Mouse (Mus musculus): ENCODE measurements at regions not wholly inside any gene's neighbourhood (a gene's known extent, or its start where the extent isn't known, plus 50 kb on each side); places are given as distances from the start of the nearest gene placed in this dataset.

- no peaks in the 10 kb centered on the region for H3K27me3 ChIP-seq
- ATAC-seq (ENCODE audit: insufficient number of reproducible peaks, insufficient read depth, low FRiP score, low TSS enrichment, low read depth) = no peak
- peaks cover 42% of the 10 kb centered on the region for H3K4me1 ChIP-seq
- no peaks in the 10 kb centered on the region for H3K36me3 ChIP-seq
- H3K4me3 ChIP-seq = no peak overlapping the region
- peak overlapping the region; percentile 94 for H3K27ac ChIP-seq
- no peak overlapping the region for H3K9ac ChIP-seq
- H3K9me3 ChIP-seq = no peaks in the 10 kb centered on the region
- 53% methylated on average over 8 of the region's 8 CpGs for WGBS
- peak overlapping the region; percentile 48 for H3K4me2 ChIP-seq
Observed at GRCm38 (mm10) chr9:41447902-41448301, 286.4 kb upstream of the Ubash3b start.

- Histone ChIP-seq H3K27me3 (no peaks in the 10 kb centered on the region), H3K27ac (peak overlapping the region; percentile 94), H3K4me1 (peaks cover 42% of the 10 kb centered on the region), H3K4me3 (peak overlapping the region; percentile 10), H3K9me3 (no peaks in the 10 kb centered on the region), H3K36me3 (no peaks in the 10 kb centered on the region), H3K9ac (peak overlapping the region; percentile 61), H3K4me2 (peak overlapping the region; percentile 48)
- no peak; the same call in 1 of the 2 replicates for ATAC-seq (ENCODE audit: insufficient number of reproducible peaks, insufficient read depth, low FRiP score, low TSS enrichment, low read depth)
- WGBS = 7% methylated on average over 12 of the region's 12 CpGs
Observed at GRCm38 (mm10) chr9:41447211-41447875, 285.8 kb upstream of the Ubash3b start.

GRCm38 (mm10) chr9:41446431-41447203 is 285.1 kb upstream of the Ubash3b start:
- Histone ChIP-seq H3K4me1 (peaks cover 38% of the 10 kb centered on the region), H3K4me3 (no peak overlapping the region), H3K9me3 (no peaks in the 10 kb centered on the region), H3K9ac (peak overlapping the region; percentile 61), H3K36me3 (no peaks in the 10 kb centered on the region), H3K27me3 (no peaks in the 10 kb centered on the region), H3K4me2 (peak overlapping the region; percentile 48), H3K27ac (peak overlapping the region; percentile 94)
- 56% methylated on average over 9 of the region's 9 CpGs for WGBS
- ATAC-seq (ENCODE audit: insufficient number of reproducible peaks, insufficient read depth, low FRiP score, low TSS enrichment, low read depth) = no peak

- ATAC-seq (ENCODE audit: insufficient number of reproducible peaks, insufficient read depth, low FRiP score, low TSS enrichment, low read depth) = no peak
- no peak overlapping the region for H3K4me2 ChIP-seq
- no peak overlapping the region for H3K4me3 ChIP-seq
- peaks cover 12% of the 10 kb centered on the region for H3K4me1 ChIP-seq
- H3K27me3 ChIP-seq = no peaks in the 10 kb centered on the region
- no peak overlapping the region for H3K9ac ChIP-seq
- no peak overlapping the region for H3K27ac ChIP-seq
- peaks cover 9% of the 10 kb centered on the region; the same call in 1 of the 2 replicates for H3K36me3 ChIP-seq
- WGBS = 88% methylated on average over 3 of the region's 3 CpGs
- H3K9me3 ChIP-seq = peaks cover 12% of the 10 kb centered on the region
Observed at GRCm38 (mm10) chr9:41442418-41442817, 280.9 kb upstream of the Ubash3b start.

GRCm38 (mm10) chr9:41439979-41440378 is 278.5 kb upstream of the Ubash3b start:
- Histone ChIP-seq H3K4me2 (no peak overlapping the region), H3K4me3 (no peak overlapping the region), H3K27ac (no peak overlapping the region), H3K36me3 (peaks cover 15% of the 10 kb centered on the region; the same call in 1 of the 2 replicates), H3K27me3 (no peaks in the 10 kb centered on the region), H3K4me1 (no peaks in the 10 kb centered on the region), H3K9ac (no peak overlapping the region), H3K9me3 (peaks cover 17% of the 10 kb centered on the region)
- ATAC-seq (ENCODE audit: insufficient number of reproducible peaks, insufficient read depth, low FRiP score, low TSS enrichment, low read depth) = no peak
- 91% methylated on average over 4 of the region's 4 CpGs for WGBS

- Histone ChIP-seq H3K27ac (no peak overlapping the region), H3K4me3 (no peak overlapping the region), H3K4me1 (no peaks in the 10 kb centered on the region), H3K9me3 (peaks cover 17% of the 10 kb centered on the region), H3K9ac (no peak overlapping the region), H3K4me2 (no peak overlapping the region), H3K27me3 (no peaks in the 10 kb centered on the region), H3K36me3 (peaks cover 15% of the 10 kb centered on the region; the same call in 1 of the 2 replicates)
- WGBS = 94% methylated on average over 2 of the region's 2 CpGs
- no peak for ATAC-seq (ENCODE audit: insufficient number of reproducible peaks, insufficient read depth, low FRiP score, low TSS enrichment, low read depth)
Observed at GRCm38 (mm10) chr9:41438141-41438540, 276.6 kb upstream of the Ubash3b start.

- ATAC-seq (ENCODE audit: insufficient number of reproducible peaks, insufficient read depth, low FRiP score, low TSS enrichment, low read depth) = no peak
- no peak overlapping the region for H3K4me2 ChIP-seq
- 53% methylated on average over 16 of the region's 16 CpGs for WGBS
Observed at GRCm38 (mm10) chr9:41430391-41431343, 269.2 kb upstream of the Ubash3b start.

GRCm38 (mm10) chr9:41429711-41430390 is 268.4 kb upstream of the Ubash3b start:
- 70% methylated on average over 10 of the region's 10 CpGs for WGBS
- no peak overlapping the region for H3K4me2 ChIP-seq
- 0 out of 2 replicates have a peak overlapping the region, but pooled peaks have one; percentile 17 for H3K27ac ChIP-seq

More at GRCm38 (mm10) chr9:41430391-41431343, 269.2 kb upstream of the Ubash3b start:
- H3K4me1 ChIP-seq = peaks cover 9% of the 10 kb centered on the region; the same call in 1 of the 2 replicates
- 0 out of 2 replicates have a peak, but pooled peaks cover 3% of the 10 kb centered on the region for H3K36me3 ChIP-seq
- no peaks in the 10 kb centered on the region for H3K9me3 ChIP-seq
- no peak overlapping the region for H3K9ac ChIP-seq
- no peaks in the 10 kb centered on the region for H3K27me3 ChIP-seq
- H3K4me3 ChIP-seq = no peak overlapping the region
- H3K27ac ChIP-seq = peak overlapping the region; percentile 17; the same call in 1 of the 2 replicates

GRCm38 (mm10) chr9:41429236-41429635 is 267.7 kb upstream of the Ubash3b start:
- Histone ChIP-seq H3K4me3 (no peak overlapping the region), H3K4me1 (peaks cover 9% of the 10 kb centered on the region; the same call in 1 of the 2 replicates), H3K4me2 (no peak overlapping the region), H3K36me3 (no peaks in the 10 kb centered on the region), H3K9me3 (no peaks in the 10 kb centered on the region), H3K27ac (no peak overlapping the region), H3K9ac (no peak overlapping the region), H3K27me3 (no peaks in the 10 kb centered on the region)
- ATAC-seq (ENCODE audit: insufficient number of reproducible peaks, insufficient read depth, low FRiP score, low TSS enrichment, low read depth) = no peak
- WGBS = 82% methylated on average over 4 of the region's 4 CpGs

More at GRCm38 (mm10) chr9:41429711-41430390, 268.4 kb upstream of the Ubash3b start:
- no peaks in the 10 kb centered on the region for H3K9me3 ChIP-seq
- H3K36me3 ChIP-seq = no peaks in the 10 kb centered on the region
- no peak overlapping the region for H3K4me3 ChIP-seq
- H3K4me1 ChIP-seq = peaks cover 9% of the 10 kb centered on the region; the same call in 1 of the 2 replicates
- no peaks in the 10 kb centered on the region for H3K27me3 ChIP-seq
- ATAC-seq (ENCODE audit: insufficient number of reproducible peaks, insufficient read depth, low FRiP score, low TSS enrichment, low read depth) = no peak
- no peak overlapping the region for H3K9ac ChIP-seq

GRCm38 (mm10) chr9:41426698-41427097 is 265.2 kb upstream of the Ubash3b start:
- WGBS = 84% methylated on average over 7 of the region's 7 CpGs
- peaks cover 9% of the 10 kb centered on the region; the same call in 1 of the 2 replicates for H3K4me1 ChIP-seq
- H3K27me3 ChIP-seq = no peaks in the 10 kb centered on the region
- ATAC-seq (ENCODE audit: insufficient number of reproducible peaks, insufficient read depth, low FRiP score, low TSS enrichment, low read depth) = no peak
- no peak overlapping the region for H3K9ac ChIP-seq
- no peaks in the 10 kb centered on the region for H3K36me3 ChIP-seq
- no peak overlapping the region for H3K4me2 ChIP-seq
- H3K4me3 ChIP-seq = no peak overlapping the region
- no peak overlapping the region for H3K27ac ChIP-seq
- H3K9me3 ChIP-seq = no peaks in the 10 kb centered on the region

Data from embryonic facial prominence, embryonic 13.5 days (tissue).